Mouse (Mus musculus): ENCODE measurements around the gene Slc35g3.

- TF ChIP-seq POLR2A (IDR thresholded peaks at IDR 0.05; ENCODE audit: control insufficient read depth, extremely low read depth, insufficient read depth, low read length, poor library complexity) (peak; percentile 12; the same call in 1 of the 2 replicates), CTCF (IDR thresholded peaks at IDR 0.05; ENCODE audit: borderline replicate concordance, control insufficient read depth, extremely low read depth, insufficient read depth, low read length, poor library complexity) (0 out of 2 replicates have a peak, but pooled peaks have one; percentile 10)
Measured at GRCm38 (mm10) chr11:69766126-69766609, 4.4 kb upstream of the Slc35g3 start.

All from thymus, adult 2 months (tissue).